Mouse (Mus musculus): ENCODE measurements at regions not wholly inside any gene's neighbourhood (a gene's known extent, or its start where the extent isn't known, plus 50 kb on each side); places are given as distances from the start of the nearest gene placed in this dataset.

DNA sequence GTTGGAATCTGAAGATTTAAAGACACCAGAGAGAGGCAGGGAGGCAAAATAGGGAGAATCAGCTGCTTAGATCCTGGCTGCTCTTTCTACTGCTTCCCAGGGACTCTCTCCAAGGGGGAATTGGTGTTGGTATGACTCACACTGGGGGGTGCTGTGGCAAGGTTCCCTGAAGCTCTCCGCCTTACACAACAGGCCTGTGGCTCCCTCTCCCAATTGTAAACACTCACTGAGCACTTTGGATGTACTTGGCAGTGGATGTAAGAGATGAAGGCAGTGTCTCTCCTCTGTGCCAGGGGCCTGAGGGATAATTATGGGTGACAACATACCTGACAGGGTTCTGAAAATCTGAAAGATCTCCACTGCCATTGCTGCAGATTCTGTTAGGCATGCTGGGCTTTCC lies 77.0 kb upstream of the Irs2 start:
- no peaks in the 10 kb centered on the region for H3K4me1 ChIP-seq (replicated peaks; ENCODE audit: control insufficient read depth, insufficient read depth, low read length)
- H3K36me3 ChIP-seq (ENCODE audit: control insufficient read depth, insufficient read depth, low read length): no peaks in the 10 kb centered on the region
- no peaks in the 10 kb centered on the region for H3K27me3 ChIP-seq (ENCODE audit: control insufficient read depth, insufficient read depth, low read length)
- H3K4me3 ChIP-seq (ENCODE audit: control insufficient read depth, insufficient read depth, low read length): no peak overlapping the region
- WGBS: 93% methylated on average over 1 of the region's 1 CpGs
- DNase-seq: no peak
- H3K27ac ChIP-seq (ENCODE audit: control insufficient read depth, insufficient read depth, low read length): no peak overlapping the region
- TF ChIP-seq CTCF (IDR thresholded peaks at IDR 0.05; ENCODE audit: borderline replicate concordance, control insufficient read depth, extremely low read depth, insufficient read depth, low read length, poor library complexity) (no peak), POLR2A (IDR thresholded peaks at IDR 0.05; ENCODE audit: control insufficient read depth, extremely low read depth, insufficient read depth, low read length, poor library complexity) (no peak)

DNA sequence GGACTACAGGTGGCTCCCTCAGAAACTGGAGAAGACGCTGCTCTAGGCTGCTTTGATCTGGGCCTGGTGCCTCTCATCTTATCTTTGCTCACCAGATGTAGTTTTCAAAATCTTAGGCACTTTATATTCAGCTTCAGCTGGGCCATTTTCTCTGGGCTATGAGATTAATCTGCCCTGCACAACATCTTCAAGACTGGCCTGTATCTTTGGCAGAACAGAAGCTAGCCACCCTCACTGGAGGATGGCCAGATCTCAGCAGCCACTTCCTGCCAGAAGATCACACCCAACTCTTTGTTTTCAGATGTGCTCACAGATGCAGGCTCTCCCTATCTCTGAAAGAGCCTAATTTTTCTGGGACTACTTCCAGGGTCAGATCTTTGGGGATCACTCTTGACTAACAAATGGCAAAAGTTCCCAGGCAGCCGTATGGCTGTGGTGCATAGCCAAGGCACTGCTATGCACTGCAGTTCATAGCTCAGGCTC lies 75.8 kb upstream of the Irs2 start:
- Histone ChIP-seq H3K4me3 (ENCODE audit: control insufficient read depth, insufficient read depth, low read length) (no peak overlapping the region), H3K27ac (ENCODE audit: control insufficient read depth, insufficient read depth, low read length) (no peak overlapping the region), H3K4me1 (replicated peaks; ENCODE audit: control insufficient read depth, insufficient read depth, low read length) (no peaks in the 10 kb centered on the region), H3K36me3 (ENCODE audit: control insufficient read depth, insufficient read depth, low read length) (no peaks in the 10 kb centered on the region), H3K27me3 (ENCODE audit: control insufficient read depth, insufficient read depth, low read length) (no peaks in the 10 kb centered on the region)
- TF ChIP-seq CTCF (IDR thresholded peaks at IDR 0.05; ENCODE audit: borderline replicate concordance, control insufficient read depth, extremely low read depth, insufficient read depth, low read length, poor library complexity) (no peak), POLR2A (IDR thresholded peaks at IDR 0.05; ENCODE audit: control insufficient read depth, extremely low read depth, insufficient read depth, low read length, poor library complexity) (no peak)
- no peak for DNase-seq
- WGBS: 34% methylated on average over 2 of the region's 2 CpGs

DNA sequence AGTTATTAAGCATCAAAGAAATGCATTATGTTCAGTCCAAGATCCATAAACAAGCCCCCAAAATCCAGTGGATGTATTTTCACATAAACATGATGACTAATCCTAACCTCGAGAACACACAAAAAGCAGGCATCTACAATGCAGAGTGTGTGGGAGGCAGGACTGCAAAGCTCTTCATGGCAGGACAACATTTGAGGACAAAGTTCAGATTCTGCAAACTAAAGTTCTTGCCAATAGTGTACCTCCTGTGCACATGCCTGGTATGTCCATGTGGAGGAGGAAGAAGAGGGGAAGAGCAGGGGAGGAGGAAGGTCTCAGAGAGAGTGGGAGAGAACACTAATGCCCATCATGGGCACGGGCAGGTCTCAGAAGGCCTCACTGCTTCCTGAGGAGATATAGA lies 72.6 kb upstream of the Irs2 start:
- no peaks in the 10 kb centered on the region for H3K36me3 ChIP-seq (ENCODE audit: control insufficient read depth, insufficient read depth, low read length)
- 89% methylated on average over 2 of the region's 2 CpGs for WGBS

DNA sequence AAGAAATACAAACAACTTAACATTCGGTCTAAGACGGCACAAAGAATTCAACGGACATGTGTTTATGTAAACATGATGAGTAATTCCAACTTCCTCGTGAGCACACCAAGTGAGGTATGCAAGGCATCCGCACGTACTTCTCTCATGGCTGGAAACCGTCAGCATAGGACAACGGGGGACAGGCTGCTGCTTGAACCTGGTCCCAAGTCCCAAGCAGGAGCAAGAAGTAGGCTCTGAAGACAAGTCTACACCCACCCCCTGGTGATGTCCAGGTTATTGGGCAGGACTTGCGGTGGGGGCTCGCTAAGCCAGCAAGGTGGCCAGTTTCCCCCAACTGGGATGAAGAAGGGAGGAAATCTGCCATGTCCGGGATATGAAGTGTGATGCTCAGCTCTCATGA lies 71.5 kb upstream of the Irs2 start:
- DNase-seq: no peak

More for the DNA sequence above, 72.6 kb upstream of the Irs2 start:
- no peak for DNase-seq
- Histone ChIP-seq H3K4me1 (replicated peaks; ENCODE audit: control insufficient read depth, insufficient read depth, low read length) (no peaks in the 10 kb centered on the region), H3K4me3 (ENCODE audit: control insufficient read depth, insufficient read depth, low read length) (no peak overlapping the region), H3K27ac (ENCODE audit: control insufficient read depth, insufficient read depth, low read length) (no peak overlapping the region), H3K27me3 (ENCODE audit: control insufficient read depth, insufficient read depth, low read length) (no peaks in the 10 kb centered on the region)
- TF ChIP-seq CTCF (IDR thresholded peaks at IDR 0.05; ENCODE audit: borderline replicate concordance, control insufficient read depth, extremely low read depth, insufficient read depth, low read length, poor library complexity) (no peak), POLR2A (IDR thresholded peaks at IDR 0.05; ENCODE audit: control insufficient read depth, extremely low read depth, insufficient read depth, low read length, poor library complexity) (no peak)

DNA sequence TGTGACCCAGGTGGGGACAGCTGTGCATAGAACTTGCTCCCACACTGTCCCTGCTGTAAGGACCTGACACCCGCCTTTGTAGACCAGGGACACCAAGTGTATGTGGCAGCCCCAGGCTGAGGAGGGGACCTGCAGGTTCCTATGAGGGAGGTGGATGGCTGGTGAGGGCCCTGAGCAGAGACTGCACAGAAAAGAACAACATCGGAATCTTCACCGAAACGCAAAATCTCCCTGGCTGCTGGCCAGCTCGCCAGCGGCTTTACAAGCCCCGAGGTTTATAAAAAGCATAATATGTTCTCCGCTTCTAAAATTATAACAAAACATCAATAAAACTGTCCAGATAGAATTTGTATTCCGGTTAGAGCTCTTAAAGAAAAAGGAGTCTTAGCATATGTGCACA lies 68.9 kb upstream of the Irs2 start:
- DNase-seq: no peak
- H3K4me1 ChIP-seq (replicated peaks; ENCODE audit: control insufficient read depth, insufficient read depth, low read length): no peaks in the 10 kb centered on the region
- 89% methylated on average over 9 of the region's 9 CpGs for WGBS
- H3K36me3 ChIP-seq (ENCODE audit: control insufficient read depth, insufficient read depth, low read length): no peaks in the 10 kb centered on the region
- no peak overlapping the region for H3K4me3 ChIP-seq (ENCODE audit: control insufficient read depth, insufficient read depth, low read length)
- no peak for TF ChIP-seq CTCF (IDR thresholded peaks at IDR 0.05; ENCODE audit: borderline replicate concordance, control insufficient read depth, extremely low read depth, insufficient read depth, low read length, poor library complexity)
- TF ChIP-seq POLR2A (IDR thresholded peaks at IDR 0.05; ENCODE audit: control insufficient read depth, extremely low read depth, insufficient read depth, low read length, poor library complexity): no peak
- peak overlapping the region; percentile 35; the same call in 1 of the 2 replicates for H3K27ac ChIP-seq (ENCODE audit: control insufficient read depth, insufficient read depth, low read length)
- no peaks in the 10 kb centered on the region for H3K27me3 ChIP-seq (ENCODE audit: control insufficient read depth, insufficient read depth, low read length)

More for the DNA sequence above, 71.5 kb upstream of the Irs2 start:
- Histone ChIP-seq H3K36me3 (ENCODE audit: control insufficient read depth, insufficient read depth, low read length) (no peaks in the 10 kb centered on the region), H3K4me3 (ENCODE audit: control insufficient read depth, insufficient read depth, low read length) (no peak overlapping the region), H3K4me1 (replicated peaks; ENCODE audit: control insufficient read depth, insufficient read depth, low read length) (no peaks in the 10 kb centered on the region), H3K27me3 (ENCODE audit: control insufficient read depth, insufficient read depth, low read length) (no peaks in the 10 kb centered on the region), H3K27ac (ENCODE audit: control insufficient read depth, insufficient read depth, low read length) (no peak overlapping the region)
- no peak for TF ChIP-seq POLR2A (IDR thresholded peaks at IDR 0.05; ENCODE audit: control insufficient read depth, extremely low read depth, insufficient read depth, low read length, poor library complexity)
- 96% methylated on average over 11 of the region's 11 CpGs for whole genome bisulfite sequencing

DNA sequence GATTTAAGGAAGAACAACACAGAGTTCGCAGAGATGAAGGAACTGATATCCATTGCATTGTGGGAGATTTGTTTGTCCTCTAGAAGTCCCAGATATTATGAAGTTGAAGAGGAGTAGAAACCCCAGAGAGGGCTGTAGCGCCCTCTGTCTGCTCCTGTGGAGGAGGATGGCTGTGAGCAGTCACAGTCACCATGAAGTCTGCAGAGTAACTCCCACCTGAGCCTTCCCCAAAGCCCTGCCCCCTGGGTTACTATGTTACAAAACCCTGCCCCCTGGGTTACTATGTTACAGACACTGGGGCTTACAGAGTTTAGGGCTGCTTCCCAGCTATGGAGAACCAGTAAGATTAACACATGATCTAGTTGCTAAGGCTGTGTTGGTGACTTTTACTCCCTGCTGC lies 62.9 kb upstream of the Irs2 start:
- DNase-seq: no peak
- H3K36me3 ChIP-seq (ENCODE audit: control insufficient read depth, insufficient read depth, low read length): no peaks in the 10 kb centered on the region
- TF ChIP-seq POLR2A (IDR thresholded peaks at IDR 0.05; ENCODE audit: control insufficient read depth, extremely low read depth, insufficient read depth, low read length, poor library complexity): no peak
- TF ChIP-seq CTCF (IDR thresholded peaks at IDR 0.05; ENCODE audit: borderline replicate concordance, control insufficient read depth, extremely low read depth, insufficient read depth, low read length, poor library complexity): no peak
- no peak overlapping the region for H3K4me3 ChIP-seq (ENCODE audit: control insufficient read depth, insufficient read depth, low read length)
- H3K4me1 ChIP-seq (replicated peaks; ENCODE audit: control insufficient read depth, insufficient read depth, low read length): no peaks in the 10 kb centered on the region
- WGBS: 76% methylated on average over 2 of the region's 2 CpGs
- no peaks in the 10 kb centered on the region for H3K27me3 ChIP-seq (ENCODE audit: control insufficient read depth, insufficient read depth, low read length)
- H3K27ac ChIP-seq (ENCODE audit: control insufficient read depth, insufficient read depth, low read length): no peak overlapping the region

DNA sequence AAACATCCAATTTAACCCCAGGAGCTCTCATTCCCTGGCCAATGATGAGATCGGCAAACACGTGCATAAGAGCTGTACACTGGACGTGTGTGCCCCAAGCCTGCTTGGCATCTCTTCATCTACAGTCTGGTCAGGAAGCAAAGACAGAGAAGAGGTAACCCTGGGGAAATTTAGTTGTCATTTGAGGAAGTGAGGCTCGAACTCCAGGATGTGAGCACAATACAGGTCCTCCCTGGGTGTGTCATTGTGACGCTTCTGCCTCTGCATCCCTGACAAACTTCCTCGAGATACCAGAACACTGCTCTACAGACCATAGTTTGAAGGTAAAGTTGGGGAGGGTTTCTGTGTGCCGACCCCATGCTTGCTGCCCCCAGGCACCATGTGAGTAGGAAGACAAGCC lies 59.2 kb upstream of the Irs2 start:
- WGBS: 60% methylated on average over 7 of the region's 7 CpGs
- no peaks in the 10 kb centered on the region for H3K36me3 ChIP-seq (ENCODE audit: control insufficient read depth, insufficient read depth, low read length)
- no peaks in the 10 kb centered on the region for H3K4me1 ChIP-seq (replicated peaks; ENCODE audit: control insufficient read depth, insufficient read depth, low read length)
- TF ChIP-seq POLR2A (IDR thresholded peaks at IDR 0.05; ENCODE audit: control insufficient read depth, extremely low read depth, insufficient read depth, low read length, poor library complexity) (no peak), CTCF (IDR thresholded peaks at IDR 0.05; ENCODE audit: borderline replicate concordance, control insufficient read depth, extremely low read depth, insufficient read depth, low read length, poor library complexity) (no peak)
- no peak overlapping the region for H3K27ac ChIP-seq (ENCODE audit: control insufficient read depth, insufficient read depth, low read length)
- H3K4me3 ChIP-seq (ENCODE audit: control insufficient read depth, insufficient read depth, low read length): no peak overlapping the region
- no peaks in the 10 kb centered on the region for H3K27me3 ChIP-seq (ENCODE audit: control insufficient read depth, insufficient read depth, low read length)
- no peak for DNase-seq
